Mouse (Mus musculus) embryonic fibroblast, embryonic 13.5 days (primary cell): ENCODE data around the gene Myo18a.

Experiments used
- CTCF ChIP-seq: IDR thresholded peaks from 2 replicates; pipeline ENCODE4 v1.5.1; 2011; ENCODE audit warnings: mild to moderate bottlenecking, control low read depth, low read length, moderate library complexity, borderline replicate concordance; ENCODE audit not compliant: insufficient read depth
- POLR2A ChIP-seq: IDR thresholded peaks from 2 replicates; pipeline ENCODE4 v1.6.1; 2011; ENCODE audit warnings: low read depth, mild to moderate bottlenecking, control low read depth, low read length, moderate library complexity

GRCm38 (mm10) chr11:77873116-77873515 is 110.1 kb downstream of the Myo18a start:
- TF ChIP-seq POLR2A, result no peak
- no peak for TF ChIP-seq CTCF
